Comparison of ENCODE assay signal across 14 mouse cellular contexts in the genomic region with DNA sequence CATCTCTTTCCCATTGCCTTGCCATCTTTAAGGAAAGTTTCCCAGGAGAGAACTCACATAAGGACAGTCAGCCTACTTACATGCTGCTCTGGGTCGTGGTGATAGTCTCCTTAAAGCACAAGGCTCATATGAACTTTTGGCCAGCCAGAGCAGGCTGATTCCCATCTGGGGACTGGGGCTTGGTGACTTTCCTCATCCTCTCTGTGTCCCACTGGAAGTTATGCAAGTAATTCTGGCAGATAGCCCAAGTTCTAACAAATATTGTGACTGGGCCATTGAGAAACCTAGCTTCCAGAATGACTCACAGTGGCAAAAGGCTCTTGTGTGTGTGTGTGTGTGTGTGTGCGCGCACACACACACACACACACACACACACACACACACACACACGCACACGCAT.
DNase-seq lines count a peak whose midpoint lies in the region; ATAC-seq lines count a peak whose summit lies in the region.
"Had no signal": no experiment of that assay in that cellular context is flagged by ENCODE, and none has a peak within 500 bp of the region (broad histone marks: within the 10 kb centered on the region; RNA-seq: fewer than 3 reads in every experiment).

No protein-coding gene starts in this region.

- no peak for ATAC-seq in embryonic facial prominence, embryonic 14.5 days (ENCODE audit: low read depth)
- ATAC-seq in forebrain, embryonic 16.5 days, result no peak
- ATAC-seq in lung, embryonic 16.5 days (ENCODE audit: low read depth), result peak; percentile 83
- no peak for ATAC-seq in cerebellum, adult (ENCODE audit: insufficient number of reproducible peaks, low FRiP score, low TSS enrichment)
- ATAC-seq: intestine, embryonic 15.5 days had no signal

- H3K4me1 ChIP-seq in embryonic facial prominence, embryonic 14.5 days (ENCODE audit: control insufficient read depth, insufficient read depth, low read length), result no peaks in the 10 kb centered on the region
- H3K4me1 ChIP-seq in embryonic facial prominence, embryonic 10.5 days, result no peaks in the 10 kb centered on the region
- H3K4me1 ChIP-seq in forebrain, embryonic 16.5 days (replicated peaks; ENCODE audit: control insufficient read depth, insufficient read depth, low read length), result peaks cover 17% of the 10 kb centered on the region
- no peaks in the 10 kb centered on the region for H3K4me1 ChIP-seq in lung, embryonic 16.5 days (replicated peaks; ENCODE audit: control insufficient read depth, insufficient read depth, low read length)
- H3K4me1 ChIP-seq: heart, embryonic 13.5 days; intestine, embryonic 15.5 days; limb, embryonic 13.5 days had no signal

- no peak overlapping the region for H3K27ac ChIP-seq in embryonic facial prominence, embryonic 14.5 days (replicated peaks; ENCODE audit: low read depth, low read length)
- H3K27ac ChIP-seq in embryonic facial prominence, embryonic 10.5 days (replicated peaks), result no peak overlapping the region
- peak overlapping the region; percentile 68; the same call in 1 of the 2 replicates for H3K27ac ChIP-seq in forebrain, embryonic 16.5 days (ENCODE audit: low read length)
- no peak overlapping the region for H3K27ac ChIP-seq in lung, embryonic 16.5 days (ENCODE audit: low read length)
- H3K27ac ChIP-seq: heart, embryonic 13.5 days; intestine, embryonic 15.5 days; limb, embryonic 13.5 days had no signal

- H3K27me3 ChIP-seq in embryonic facial prominence, embryonic 14.5 days (replicated peaks; ENCODE audit: control insufficient read depth, insufficient read depth, low read length), result no peaks in the 10 kb centered on the region
- no peaks in the 10 kb centered on the region for H3K27me3 ChIP-seq in embryonic facial prominence, embryonic 10.5 days (replicated peaks; ENCODE audit: low read depth, poor library complexity, severe bottlenecking)
- no peaks in the 10 kb centered on the region for H3K27me3 ChIP-seq in forebrain, embryonic 16.5 days (replicated peaks; ENCODE audit: control insufficient read depth, insufficient read depth, low read length)
- H3K27me3 ChIP-seq in lung, embryonic 16.5 days (ENCODE audit: control insufficient read depth, insufficient read depth, low read depth, low read length), result no peaks in the 10 kb centered on the region
- H3K27me3 ChIP-seq: intestine, embryonic 15.5 days; limb, embryonic 13.5 days had no signal

- H3K9ac ChIP-seq in embryonic facial prominence, embryonic 14.5 days (ENCODE audit: low read depth, low read length), result no peak overlapping the region
- H3K9ac ChIP-seq in forebrain, embryonic 16.5 days (replicated peaks; ENCODE audit: low read depth, low read length), result no peak overlapping the region
- H3K9ac ChIP-seq in lung, embryonic 16.5 days (ENCODE audit: low read length), result no peak overlapping the region
- H3K9ac ChIP-seq: heart, embryonic 13.5 days; intestine, embryonic 15.5 days; limb, embryonic 13.5 days had no signal

- no peak overlapping the region for H3K4me3 ChIP-seq in embryonic facial prominence, embryonic 14.5 days (ENCODE audit: low read depth, low read length)
- no peak overlapping the region for H3K4me3 ChIP-seq in embryonic facial prominence, embryonic 10.5 days
- no peak overlapping the region for H3K4me3 ChIP-seq in forebrain, embryonic 16.5 days (replicated peaks; ENCODE audit: low read length)
- H3K4me3 ChIP-seq in lung, embryonic 16.5 days (ENCODE audit: low read length), result no peak overlapping the region
- H3K4me3 ChIP-seq: heart, embryonic 13.5 days; intestine, embryonic 15.5 days; limb, embryonic 13.5 days; megakaryocyte, embryonic 14.5 days; myocyte had no signal

- DNase-seq in embryonic facial prominence, embryonic 14.5 days (ENCODE audit: low spot score), result peak; percentile 9
- no peak for DNase-seq in embryonic facial prominence, embryonic 10.5 days (ENCODE audit: low spot score)
- peak; percentile 21 for DNase-seq in kidney, adult 9 months
- DNase-seq in kidney, adult 11 months, result no peak
- DNase-seq in right cerebral cortex, postnatal 10 days (ENCODE audit: low spot score in 2 of 2), result no peak
- DNase-seq: cerebellum, postnatal 25 days had no signal

- no peaks in the 10 kb centered on the region for H3K9me3 ChIP-seq in embryonic facial prominence, embryonic 14.5 days (ENCODE audit: control insufficient read depth, low read length)
- H3K9me3 ChIP-seq in embryonic facial prominence, embryonic 10.5 days, result no peaks in the 10 kb centered on the region
- no peaks in the 10 kb centered on the region for H3K9me3 ChIP-seq in forebrain, embryonic 16.5 days (ENCODE audit: control insufficient read depth, low read length)
- no peaks in the 10 kb centered on the region for H3K9me3 ChIP-seq in lung, embryonic 16.5 days (ENCODE audit: control insufficient read depth, low read length)
- H3K9me3 ChIP-seq: heart, embryonic 13.5 days; intestine, embryonic 15.5 days; limb, embryonic 13.5 days; megakaryocyte, embryonic 14.5 days had no signal

- H3K4me2 ChIP-seq in embryonic facial prominence, embryonic 14.5 days (ENCODE audit: low read depth, low read length), result no peak overlapping the region
- H3K4me2 ChIP-seq in forebrain, embryonic 16.5 days (ENCODE audit: low read length), result no peak overlapping the region
- H3K4me2 ChIP-seq in lung, embryonic 16.5 days (ENCODE audit: low read depth, low read length), result no peak overlapping the region
- H3K4me2 ChIP-seq: heart, embryonic 13.5 days; intestine, embryonic 15.5 days; limb, embryonic 13.5 days had no signal

- 81% methylated on average over 5 of the region's 5 CpGs for WGBS in embryonic facial prominence, embryonic 14.5 days
- 90% methylated on average over 5 of the region's 5 CpGs for WGBS in embryonic facial prominence, embryonic 10.5 days
- 85% methylated on average over 5 of the region's 5 CpGs for WGBS in forebrain, embryonic 16.5 days
- WGBS in lung, embryonic 16.5 days, result 71% methylated on average over 5 of the region's 5 CpGs

- H3K36me3 ChIP-seq in embryonic facial prominence, embryonic 14.5 days (ENCODE audit: control insufficient read depth, insufficient read depth, low read length), result no peaks in the 10 kb centered on the region
- no peaks in the 10 kb centered on the region for H3K36me3 ChIP-seq in embryonic facial prominence, embryonic 10.5 days (replicated peaks)
- no peaks in the 10 kb centered on the region for H3K36me3 ChIP-seq in forebrain, embryonic 16.5 days (ENCODE audit: control insufficient read depth, insufficient read depth)
- no peaks in the 10 kb centered on the region for H3K36me3 ChIP-seq in lung, embryonic 16.5 days (ENCODE audit: control insufficient read depth, insufficient read depth, low read length)
- H3K36me3 ChIP-seq: heart, embryonic 13.5 days; intestine, embryonic 15.5 days; limb, embryonic 13.5 days had no signal

Comparison
In these comparisons a context has a peak if more than half of its experiments do, and no peak if none do; other contexts are left out.
1. DNase-seq: peak in embryonic facial prominence, embryonic 14.5 days (single experiment) and kidney, adult 9 months (single experiment); none in embryonic facial prominence, embryonic 10.5 days (single experiment), kidney, adult 11 months (single experiment) and right cerebral cortex, postnatal 10 days (0 of 2).